Mouse (Mus musculus) embryo, embryonic 10 days (tissue): ENCODE data around the gene Riiad1.

Experiments used
- DNase-seq: peaks from one replicate; pipeline ENCODE4 v3.0.0-alpha.2; 2015; ENCODE audit warnings: low spot score

Riiad1 gene

DNA sequence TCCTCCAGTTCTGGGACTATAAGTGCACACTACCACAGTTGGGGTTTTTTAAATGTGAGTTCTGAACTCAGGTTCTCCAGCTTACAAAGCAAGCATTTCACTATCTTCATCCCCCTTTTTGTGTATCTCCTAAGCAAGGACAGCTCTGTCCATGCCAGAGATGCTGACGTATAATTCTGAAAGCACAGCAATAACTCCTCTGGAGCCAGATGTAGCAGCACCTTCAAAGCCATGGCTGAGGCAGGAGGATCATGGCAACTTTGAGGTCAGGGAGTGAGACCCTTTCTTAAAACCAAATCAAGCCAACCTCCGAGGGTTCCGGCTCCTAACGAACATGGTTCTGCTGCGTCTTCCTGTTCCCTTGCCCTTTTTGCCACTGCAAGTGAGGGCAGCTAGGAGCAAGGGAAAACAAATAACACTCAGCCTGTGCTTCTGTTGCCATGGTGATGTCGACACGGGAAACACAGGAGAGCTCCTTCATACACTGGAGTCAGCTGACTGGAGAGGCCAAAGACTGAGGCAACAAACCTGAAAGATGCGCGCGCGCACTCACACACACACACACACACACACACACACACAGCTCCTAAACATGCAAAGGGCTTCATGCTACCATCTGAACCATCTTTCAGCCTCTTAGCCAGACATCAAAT is 16.1 kb downstream of the Riiad1 start:
- peak; percentile 70 for DNase-seq

DNA sequence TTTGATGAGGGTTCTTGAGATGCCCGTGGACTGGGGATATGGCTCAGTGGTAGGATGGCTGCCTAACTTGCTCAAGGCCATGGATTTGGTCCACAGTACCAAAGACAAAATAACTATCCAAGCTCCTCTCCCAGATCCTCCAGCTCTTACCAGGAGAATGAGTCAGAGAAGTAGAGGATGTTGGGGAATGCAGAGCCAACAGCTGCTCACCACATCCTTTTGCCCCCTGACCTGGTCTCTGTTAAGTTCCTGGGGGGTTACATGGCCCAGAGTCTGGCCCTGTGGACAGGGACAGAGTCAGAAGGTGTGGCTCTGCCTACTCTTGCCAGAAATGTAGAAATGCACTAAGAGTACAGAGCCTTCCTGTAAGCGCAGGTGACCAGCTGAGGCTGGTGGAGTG is 20.3 kb downstream of the Riiad1 start:
- DNase-seq: no peak

DNA sequence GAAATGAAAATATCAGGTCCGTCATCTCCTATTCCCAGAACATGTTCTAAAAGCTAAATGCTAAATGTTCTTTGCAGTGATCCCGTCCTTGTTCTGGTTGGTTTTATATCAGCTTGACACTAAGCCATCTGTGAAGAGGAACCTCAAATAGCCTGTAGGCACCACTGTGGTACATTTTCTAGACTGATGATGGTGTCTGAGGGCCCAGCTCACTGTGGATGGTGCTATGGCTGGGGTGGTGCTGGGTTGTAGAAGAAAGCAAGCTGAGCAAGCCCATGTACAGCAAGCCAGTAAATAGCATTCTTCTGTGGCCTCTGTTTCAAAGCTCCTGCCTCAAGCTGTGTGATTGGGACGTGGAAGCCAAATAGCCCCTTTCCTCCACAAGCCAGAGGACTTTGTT is 23.1 kb downstream of the Riiad1 start:
- DNase-seq: no peak

DNA sequence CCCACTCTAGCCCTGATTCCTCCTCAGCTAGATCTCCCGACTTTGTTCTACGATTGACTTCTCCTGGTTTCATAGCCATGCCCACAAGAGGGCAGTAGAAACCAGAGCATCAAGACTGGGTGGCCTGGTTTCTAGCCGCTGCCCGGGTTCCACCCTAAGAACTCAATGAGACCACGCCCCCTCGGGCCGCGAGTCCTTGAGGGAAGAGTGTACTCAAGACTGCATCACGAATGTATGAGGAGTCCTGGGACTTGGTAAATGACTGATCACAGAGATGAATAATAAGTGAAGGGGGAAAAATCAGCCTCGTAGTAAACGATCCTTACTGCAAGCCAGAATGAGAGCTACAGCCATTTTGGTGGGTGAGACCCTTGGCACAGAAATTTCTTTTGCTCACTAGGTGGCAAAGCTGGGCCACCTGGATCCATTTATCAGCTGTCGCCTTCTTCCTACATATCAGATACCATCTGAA is 23.6 kb downstream of the Riiad1 start:
- peak; percentile 98 for DNase-seq

DNA sequence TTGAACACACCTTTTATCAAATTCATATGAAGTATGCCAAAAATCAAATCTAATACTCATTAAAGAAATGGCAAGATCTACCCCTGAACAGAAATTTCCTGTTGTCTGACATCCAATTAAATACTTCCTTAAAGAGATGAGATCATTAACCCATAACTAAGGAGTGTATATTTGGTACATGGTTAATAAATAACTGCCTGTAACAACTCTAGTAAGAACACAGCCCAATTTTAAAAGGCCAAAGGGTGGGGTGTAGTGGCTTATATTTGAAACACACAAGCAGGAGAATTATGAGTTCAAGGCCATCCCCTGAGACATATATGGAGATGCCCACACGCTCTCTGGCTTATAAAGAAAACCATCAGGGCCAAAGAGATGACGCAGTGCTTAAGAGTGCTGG is 30.8 kb downstream of the Riiad1 start:
- no peak for DNase-seq

DNA sequence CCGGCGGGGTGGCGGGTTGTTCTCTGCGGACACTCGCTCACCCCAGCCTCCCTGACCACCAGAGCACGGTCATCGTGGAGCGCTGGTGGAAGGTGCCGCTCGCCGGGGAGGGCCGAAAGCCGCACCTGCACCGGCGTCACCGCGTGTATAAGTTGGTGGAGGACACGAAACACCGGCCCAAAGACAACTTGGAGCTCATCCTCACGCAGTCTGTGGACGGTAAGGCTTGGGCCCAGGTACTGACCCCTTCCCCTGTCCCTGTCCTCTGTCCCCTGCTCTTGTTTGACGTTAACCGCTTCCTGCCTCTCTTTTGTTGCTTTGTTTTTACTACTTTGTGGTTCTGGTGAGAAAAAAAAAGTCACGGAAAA is 36.6 kb downstream of the Riiad1 start, which contains the start of gene Oaz3:
Oaz3 (minus strand) TSS at position 319 of the 368 bp plus-strand sequence.
- no peak for DNase-seq

DNA sequence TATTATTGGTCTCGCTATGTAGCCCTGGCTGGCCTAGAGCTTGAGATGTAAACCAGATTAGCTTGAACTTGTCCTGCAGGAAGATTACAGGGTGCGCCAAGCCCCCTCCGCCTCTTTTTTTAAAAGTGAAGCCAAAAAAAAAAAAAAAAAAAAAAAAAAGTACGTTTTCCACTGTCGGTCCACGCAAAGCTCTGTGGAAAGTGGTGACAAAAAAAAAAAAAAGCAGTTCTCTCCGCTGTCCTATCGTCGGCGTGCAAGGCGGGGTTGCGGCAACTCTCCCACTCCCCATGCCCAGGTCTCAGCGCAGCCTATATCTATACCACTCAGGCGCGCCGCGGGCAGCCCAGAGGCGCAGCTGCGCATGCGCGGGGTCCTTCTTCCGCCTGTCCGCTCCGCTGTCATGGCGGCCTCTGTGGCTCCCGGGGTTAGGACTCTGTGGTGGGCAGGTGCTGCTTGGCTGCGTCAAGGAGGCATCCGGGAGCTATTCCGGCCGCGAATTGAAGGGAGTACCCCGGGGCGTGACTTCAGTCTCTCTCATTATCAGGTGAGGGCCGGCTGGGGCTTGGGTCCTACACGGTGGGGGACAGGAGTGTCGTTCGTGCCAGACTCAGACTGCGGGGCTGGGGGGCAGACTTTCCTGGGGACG is 37.1 kb downstream of the Riiad1 start, which contains the start of gene Mrpl9:
Mrpl9 (plus strand) TSS at position 368 of the 646 bp plus-strand sequence.
- peak; percentile 94 for DNase-seq

DNA sequence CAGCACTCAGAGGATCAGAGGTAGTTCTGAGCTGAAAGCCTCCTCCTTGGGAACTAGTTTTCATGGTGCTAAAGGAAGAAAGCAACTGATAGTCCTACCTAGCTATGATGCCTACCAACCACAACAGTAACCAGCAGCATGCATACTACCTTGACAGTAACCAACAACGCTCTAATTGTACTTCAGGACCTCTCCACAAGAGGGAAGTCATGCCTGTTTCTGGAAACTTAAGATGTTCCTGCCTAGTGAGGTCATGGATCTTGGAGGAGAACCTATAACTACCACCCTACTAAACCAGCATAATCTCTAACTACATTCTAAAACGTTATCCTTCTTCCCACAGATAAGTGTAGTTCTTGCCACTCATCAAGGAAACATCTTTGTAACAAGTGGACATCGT is 39.0 kb downstream of the Riiad1 start:
- DNase-seq: peak; percentile 48

DNA sequence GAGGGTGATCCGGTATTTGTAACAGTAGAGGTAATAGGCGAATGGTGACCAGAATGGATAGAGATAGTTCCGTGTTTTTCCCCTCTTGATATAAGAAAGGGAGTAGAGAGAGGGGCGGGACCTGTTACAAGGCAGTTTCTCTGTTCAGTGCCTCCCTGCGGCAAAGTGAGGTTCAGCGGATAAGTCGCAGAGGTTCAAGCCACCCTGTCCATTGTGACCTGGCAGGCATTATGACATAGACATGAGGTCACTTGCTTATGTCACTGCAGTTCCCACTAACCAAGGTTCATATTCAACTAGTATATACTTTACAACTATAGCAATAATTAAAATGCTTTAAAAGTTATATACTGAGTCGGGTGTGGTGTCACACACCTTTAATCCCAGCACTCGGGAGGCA is 43.7 kb downstream of the Riiad1 start:
- no peak for DNase-seq

DNA sequence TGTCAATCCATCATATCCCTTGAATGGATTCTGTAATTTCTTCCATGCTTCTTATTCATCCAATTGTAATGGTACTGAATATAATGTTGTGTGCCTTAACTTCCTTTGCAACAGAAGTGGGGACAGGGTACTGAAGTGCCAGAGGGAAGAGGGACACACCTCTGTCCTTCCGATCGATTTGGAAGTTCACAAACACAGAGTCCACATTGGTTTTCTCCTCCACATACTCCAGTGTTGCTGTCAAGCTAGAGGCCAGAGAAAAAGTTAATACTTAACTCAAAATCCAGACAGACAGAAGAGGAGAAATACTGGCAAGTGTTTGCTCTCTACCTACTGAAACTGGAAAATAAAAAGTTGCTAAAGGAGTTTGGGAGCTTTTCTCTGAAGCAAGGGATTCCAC is 45.8 kb downstream of the Riiad1 start:
- DNase-seq: no peak

DNA sequence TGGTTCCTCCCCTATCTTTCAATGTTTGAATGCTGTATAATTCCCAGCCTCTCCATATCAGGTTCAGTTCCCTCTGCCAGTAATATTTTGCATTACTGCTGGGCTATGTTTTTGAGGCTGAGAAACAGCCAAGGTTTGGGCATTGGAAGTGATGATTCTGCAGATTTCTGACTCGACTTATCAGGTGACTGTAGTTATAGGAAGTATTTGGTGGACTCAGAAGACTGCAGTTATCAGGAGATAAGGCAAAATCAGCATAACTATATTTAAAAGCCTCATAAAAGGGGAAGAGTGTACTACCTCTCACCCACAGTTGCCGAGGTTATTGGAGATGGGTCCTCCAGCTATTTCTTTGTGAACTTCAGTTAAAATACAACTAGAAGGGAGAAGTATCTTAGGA is 49.2 kb downstream of the Riiad1 start:
- DNase-seq: no peak
